Mouse (Mus musculus): ENCODE results near the gene Ccdc59.

Gene Ccdc59

DNA sequence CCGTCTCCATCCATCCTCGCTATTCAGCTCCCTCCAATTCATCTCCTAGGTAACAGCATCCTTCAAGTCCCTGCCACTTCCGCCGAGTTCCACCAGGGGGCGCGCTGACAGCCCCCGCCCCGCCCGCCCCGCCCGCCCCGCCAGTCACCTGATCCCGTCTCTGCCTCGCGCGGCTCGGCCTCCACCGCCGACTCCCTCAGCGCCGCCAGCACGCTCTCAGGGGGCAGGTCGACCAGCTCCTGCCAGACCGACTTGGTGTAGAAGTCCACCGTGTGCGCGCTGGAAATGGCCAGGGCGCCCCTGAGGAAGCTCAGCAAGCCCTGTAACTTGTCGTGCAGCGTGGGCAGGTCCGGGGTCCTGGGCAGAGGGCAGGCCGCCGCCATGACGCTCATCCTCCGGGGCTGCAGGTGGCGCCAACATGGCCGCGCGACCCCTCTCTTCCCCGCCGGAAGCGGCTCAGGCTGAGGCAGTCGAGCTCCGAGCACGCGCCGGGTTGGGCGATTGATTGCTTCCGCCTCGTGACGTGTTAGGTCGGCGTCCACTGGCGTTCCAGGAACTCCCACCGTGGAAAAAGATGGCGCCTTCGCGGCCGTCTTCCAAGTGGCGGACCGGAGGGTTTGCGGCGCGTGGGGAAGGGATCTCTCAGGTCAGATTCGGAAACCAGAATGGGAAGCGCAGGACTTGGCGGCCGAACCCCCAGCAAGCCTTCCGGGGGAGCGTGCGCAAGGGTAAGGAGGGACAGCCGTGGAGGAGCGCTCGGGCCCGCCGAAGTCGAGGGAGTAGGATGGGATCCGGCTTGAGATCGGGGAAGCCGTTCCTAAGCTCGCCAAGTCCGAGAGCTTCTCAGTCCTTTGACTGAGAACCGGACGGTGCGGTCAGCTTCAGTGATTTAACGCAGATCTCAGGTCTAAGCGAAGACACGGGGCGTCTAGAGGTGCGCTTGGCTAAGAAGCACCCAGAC, at the start of gene Ccdc59, which contains the start of gene Mettl25:
Gene Ccdc59 (plus strand): TSS at position 140 of the 961 bp plus-strand sequence.
Gene Mettl25 (minus strand): TSS at position 453 of the 961 bp plus-strand sequence.
- peak; percentile 97 for DNase-seq (ENCODE audit: low read depth, low spot score)

DNA sequence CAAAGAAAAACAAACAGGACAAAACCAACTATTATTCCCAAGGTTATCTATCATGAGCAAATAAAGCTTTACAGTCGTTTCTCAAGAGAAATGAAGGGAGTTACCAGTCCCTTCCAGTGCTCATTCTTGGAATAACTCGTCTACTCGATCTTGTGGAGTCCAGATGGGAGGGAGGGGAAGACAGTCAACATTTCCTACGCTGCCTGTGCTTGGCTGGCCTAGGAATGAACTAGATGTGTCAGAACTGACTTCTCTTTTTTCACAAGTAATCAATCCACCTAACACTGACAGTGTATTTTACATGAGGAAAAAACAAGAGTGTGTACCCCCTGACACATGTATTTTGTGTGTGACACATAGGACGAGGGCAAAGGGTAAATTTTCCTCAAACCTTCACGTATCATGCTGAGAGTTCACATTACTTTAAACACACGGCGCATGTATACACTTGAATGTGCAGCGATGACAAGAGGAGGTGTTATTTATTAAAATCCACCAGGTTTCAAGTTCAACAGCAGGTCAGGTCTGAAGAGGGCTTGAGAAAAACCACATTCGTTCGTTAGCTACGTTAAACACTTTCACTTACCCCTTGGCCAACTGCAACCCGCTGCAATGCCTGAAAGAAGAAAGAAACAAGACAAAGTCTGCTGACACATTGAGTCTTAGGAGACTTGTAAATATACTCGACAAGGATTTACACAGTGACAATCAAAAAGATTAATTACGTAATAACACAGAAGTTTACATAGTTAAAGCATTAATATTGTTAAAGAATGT, 46.9 kb upstream of the Ccdc59 start:
- DNase-seq (ENCODE audit: low read depth, low spot score): no peak

DNA sequence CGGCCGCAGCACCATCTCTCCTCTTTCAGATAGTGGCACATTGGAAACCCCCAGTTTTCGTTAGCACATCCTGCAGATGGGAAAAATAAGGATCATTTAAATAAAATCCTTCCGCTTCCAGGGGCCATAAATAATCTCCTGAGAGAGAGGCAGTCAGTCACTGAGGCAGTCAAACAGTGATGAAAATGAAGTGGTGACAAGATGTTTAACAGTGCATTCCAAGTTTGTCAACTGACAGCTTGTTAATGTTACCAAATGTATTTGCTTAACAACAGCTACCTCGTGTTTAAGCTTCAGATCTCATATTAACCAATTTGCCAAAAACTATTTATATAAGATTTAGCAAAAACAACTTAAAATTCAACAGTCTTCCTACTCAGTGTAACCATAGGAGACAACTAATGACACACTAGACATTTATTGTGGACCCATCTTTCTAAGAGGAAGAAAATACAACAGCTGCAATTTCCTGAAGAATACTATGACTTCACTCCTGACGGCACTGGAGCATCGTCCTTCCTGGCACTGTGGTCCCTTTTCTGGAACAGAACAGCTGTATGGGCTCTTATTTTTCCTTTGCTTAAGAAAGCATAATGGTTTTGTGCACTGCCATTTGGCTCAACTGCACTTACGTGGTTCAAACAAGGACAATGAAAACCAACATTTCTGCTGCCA, 43.5 kb upstream of the Ccdc59 start:
- no peak for DNase-seq (ENCODE audit: low read depth, low spot score)

DNA sequence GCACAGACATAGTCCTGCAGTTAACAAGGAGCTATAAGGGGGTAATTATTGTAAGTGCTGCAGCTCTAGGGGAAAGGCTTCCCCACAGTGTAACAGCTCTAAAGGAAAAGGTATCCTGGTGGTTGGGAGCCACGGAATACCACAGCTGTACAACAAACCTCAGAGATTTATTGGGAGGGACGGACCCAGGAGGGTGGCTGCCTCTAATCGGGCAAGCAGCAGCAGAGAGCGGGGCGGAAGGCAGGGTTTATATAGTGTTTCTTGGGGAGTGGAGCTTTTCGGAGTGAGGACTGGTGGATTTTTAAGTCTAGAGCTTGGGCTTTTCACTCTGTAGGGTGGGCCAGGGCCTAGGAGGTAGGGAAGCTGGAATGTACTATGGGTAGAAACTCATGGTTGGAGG, 39.7 kb upstream of the Ccdc59 start:
- no peak for DNase-seq (ENCODE audit: low read depth, low spot score)

DNA sequence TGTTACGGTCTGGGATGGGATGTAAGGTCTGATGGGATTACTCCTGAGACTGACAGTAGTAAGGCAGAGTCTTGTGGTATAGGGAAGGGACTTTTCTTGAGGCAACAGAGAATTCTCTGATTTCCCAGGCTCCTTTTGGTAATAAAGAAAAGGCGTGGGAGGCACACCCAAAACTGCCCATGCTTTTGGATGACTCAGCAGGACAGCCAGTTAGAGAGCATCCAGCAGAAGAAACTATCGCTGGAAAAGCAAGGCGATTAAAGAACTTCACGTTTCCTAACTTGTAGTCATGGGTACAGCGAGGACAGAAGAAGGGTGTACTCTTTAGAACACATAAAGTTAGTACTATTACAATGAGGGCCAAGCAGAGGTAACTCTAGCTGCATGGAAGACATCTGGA, 38.7 kb upstream of the Ccdc59 start:
- no peak for DNase-seq (ENCODE audit: low read depth, low spot score)

DNA sequence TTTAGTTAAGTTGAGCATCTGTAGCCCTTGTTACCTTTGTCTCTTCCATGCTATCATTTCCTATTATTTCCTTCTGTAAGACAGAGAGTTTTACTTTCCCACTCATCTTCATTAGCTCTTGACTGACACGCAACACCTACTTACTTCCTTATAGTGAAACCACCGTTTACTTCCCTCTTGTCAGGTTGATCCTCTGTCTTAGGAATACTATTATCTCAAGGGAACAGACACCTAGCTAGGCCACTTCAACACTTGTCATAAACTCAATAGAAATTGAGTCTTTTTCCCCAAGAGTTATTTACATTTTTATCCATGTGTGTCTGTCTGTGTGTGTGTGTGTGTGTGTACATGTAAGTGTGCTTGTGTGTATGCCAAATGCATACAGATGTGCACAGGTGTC, 37.4 kb upstream of the Ccdc59 start:
- DNase-seq (ENCODE audit: low read depth, low spot score): no peak

DNA sequence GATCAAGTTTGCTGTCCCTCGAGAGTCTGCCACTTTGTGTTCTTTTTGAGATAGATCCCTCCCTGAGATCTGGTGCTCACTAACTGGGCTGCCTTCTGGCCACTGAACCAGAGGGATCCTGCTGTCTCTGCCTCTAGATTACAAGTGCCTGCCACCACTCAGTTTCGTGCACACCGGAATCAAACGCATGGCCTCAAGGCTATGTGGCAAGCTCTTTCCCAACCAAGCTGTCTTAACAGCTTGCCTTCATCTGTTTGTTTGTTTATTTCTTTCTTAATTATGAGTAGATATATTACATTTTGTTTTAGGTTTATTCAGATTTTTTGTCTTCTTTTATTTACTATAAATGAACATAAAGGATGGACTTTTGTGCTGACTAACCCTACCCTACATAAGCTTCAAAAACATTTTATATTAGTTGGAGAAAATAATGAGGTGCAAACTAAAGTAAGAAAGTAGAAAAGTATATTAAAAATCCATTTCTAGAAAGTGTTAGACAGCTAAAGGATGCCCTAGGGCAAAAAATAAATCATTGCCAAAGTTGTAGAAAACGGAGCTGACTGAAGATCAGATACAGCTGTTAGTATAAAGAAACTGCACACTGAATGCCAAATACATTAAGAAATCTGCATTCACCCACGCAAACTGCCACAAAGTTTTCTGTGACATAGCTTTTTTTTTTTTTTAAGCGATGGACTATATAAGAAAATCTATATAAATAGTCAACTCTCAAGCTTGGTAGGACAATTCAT, 34.4 kb upstream of the Ccdc59 start:
- no peak for DNase-seq (ENCODE audit: low read depth, low spot score)

DNA sequence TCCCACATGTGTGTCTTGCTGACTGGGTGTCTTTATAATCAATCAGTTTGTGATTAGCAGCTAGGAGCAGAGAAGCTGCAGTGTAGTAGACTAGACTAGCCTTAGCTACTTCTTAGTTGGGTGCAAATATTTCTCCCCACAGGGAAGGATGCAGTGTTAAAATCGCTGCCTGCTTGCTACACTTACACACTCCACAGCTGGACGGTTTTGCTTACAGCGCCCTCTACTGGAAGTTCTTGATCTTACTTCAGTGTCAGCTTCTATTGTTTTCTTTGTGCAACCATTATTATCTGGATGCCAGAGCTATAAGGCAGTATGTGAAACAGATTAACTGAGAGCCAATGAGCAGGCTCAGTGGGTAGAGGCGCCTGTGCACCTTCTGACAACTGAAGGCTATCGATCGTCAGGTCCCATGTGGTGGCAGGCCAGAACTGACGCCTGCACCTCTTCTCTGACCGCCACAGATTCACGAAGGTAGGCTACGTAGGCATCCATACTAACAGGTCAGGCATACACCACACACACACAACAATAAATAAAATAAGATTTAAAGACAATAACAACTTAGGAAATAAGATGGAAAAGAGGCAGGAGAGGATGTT, 6.1 kb upstream of the Ccdc59 start:
- peak; percentile 86 for DNase-seq (ENCODE audit: low read depth, low spot score)

DNA sequence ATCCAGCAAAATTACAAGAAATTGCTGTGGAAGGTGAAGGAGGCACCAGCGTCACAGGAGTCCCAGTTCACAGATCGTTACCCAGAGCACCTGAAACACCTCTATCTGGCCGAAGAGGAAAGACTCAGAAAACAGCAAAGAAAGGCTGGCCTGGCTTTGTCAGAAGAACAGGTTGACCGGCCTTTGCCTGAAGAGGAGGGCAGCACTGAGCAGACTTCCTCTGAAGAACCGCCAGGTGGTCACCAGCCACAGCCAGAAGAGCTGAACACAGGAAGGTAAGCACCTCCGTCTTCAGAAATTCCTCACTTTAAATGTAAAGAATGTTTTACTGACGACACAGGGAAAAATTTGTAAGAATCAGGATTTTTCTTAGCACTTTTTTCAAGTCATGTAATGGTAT, 1.7 kb downstream of the Ccdc59 start:
- DNase-seq (ENCODE audit: low read depth, low spot score): peak; percentile 63

DNA sequence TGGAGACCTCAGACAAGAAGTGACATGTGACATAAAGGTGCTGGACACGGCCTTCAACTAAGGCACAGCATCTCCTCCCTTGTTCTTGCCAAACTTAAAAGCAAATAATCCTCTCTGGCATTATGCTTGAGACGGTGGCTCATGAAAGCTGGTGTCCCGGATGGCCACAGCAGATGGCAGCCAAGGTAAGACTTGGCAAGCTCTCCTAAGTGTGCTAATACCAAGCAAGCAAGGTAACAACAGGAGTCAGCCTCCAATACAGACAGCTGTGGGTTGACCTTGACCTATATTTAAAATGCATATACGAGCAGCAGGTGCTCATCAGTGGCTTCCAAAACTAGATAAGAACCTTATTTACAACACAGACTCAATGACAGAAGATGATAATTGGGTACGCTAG, 9.4 kb downstream of the Ccdc59 start:
- DNase-seq (ENCODE audit: low read depth, low spot score): no peak

DNA sequence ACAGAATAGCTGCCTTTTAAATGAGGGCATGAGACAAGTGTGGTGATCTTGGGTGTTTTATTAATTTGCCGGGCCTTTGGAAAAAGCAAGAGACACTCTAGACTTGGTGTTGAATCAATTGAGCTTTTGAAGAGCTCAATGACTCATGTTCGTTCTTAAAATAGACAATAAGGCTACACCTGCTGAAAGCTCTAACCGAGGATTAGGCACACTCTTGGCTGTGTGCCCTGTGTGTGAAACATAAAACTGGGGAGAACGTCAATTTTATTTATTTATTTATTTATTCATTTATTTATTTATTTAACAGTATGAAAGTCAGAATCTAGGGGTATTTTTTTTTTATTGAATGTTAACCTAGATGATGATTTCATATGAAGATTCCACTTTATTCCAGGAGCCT, 10.3 kb downstream of the Ccdc59 start:
- DNase-seq (ENCODE audit: low read depth, low spot score): no peak

DNA sequence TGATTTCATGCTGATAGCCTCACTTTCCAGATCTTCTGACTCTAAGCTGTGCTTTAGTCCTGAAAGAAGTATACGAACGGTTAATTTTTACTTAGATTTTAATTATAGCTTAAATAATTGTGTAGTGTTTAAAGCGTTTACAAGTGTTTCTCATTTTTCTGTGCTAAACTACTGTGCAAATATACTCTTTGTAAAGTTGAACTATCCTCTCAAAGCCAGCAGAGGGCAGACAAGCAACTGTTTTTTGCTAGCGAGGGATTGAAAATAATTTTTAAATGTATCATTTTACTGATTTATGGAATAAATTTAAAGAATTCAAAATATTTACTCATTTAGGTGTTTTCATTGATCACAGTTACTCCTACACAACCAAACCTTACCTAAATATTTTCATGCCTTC, 26.4 kb downstream of the Ccdc59 start:
- DNase-seq (ENCODE audit: low read depth, low spot score): peak; percentile 16

Data from ZHBTc4 (cell line).